Mouse (Mus musculus) MEL (cell line): ENCODE measurements at regions not wholly inside any gene's neighbourhood (a gene's known extent, or its start where the extent isn't known, plus 50 kb on each side); places are given as distances from the start of the nearest gene placed in this dataset.
"Not testable (repeated sequence)": the region's sequence is repeated elsewhere in the genome, so short reads cannot be mapped to it uniquely, and the experiment has no call there.

ENCODE experiments used
- DNase-seq: peaks from one replicate; pipeline ENCODE4 v3.0.0; 2011; ENCODE audit warnings: low read depth, low spot score
- H3K27ac ChIP-seq: 2 replicates; pipeline ENCODE4 v1.5.1; 2012; ENCODE audit warnings: low read depth, mild to moderate bottlenecking, control low read depth, low read length, moderate library complexity; ENCODE audit not compliant: control insufficient read depth
- H3K27me3 ChIP-seq, 2 experiments: fragments of 150-350 bp in 1 of 2; sonication (generic) in 1 of 2; 2 replicates each; pipeline ENCODE4 v1.6.1; 2012; ENCODE audit warnings: low read length in 2 of 2, mild to moderate bottlenecking in 2 of 2, improper control_type of control experiment in 1 of 2, moderate library complexity in 1 of 2; ENCODE audit not compliant: insufficient read depth in 2 of 2, control insufficient read depth in 1 of 2
- H3K36me3 ChIP-seq, 2 experiments: 2 replicates each; pipeline ENCODE4 v1.6.1; 2012 to 2014; ENCODE audit warnings: low read length in 2 of 2, improper control_type of control experiment in 1 of 2, inconsistent platforms in 1 of 2, mild to moderate bottlenecking in 1 of 2; ENCODE audit not compliant: insufficient read depth in 2 of 2, control insufficient read depth in 1 of 2
- H3K4me1 ChIP-seq, 2 experiments: fragments of 150-350 bp in 1 of 2; sonication (generic) in 1 of 2; 2 replicates each; pipeline ENCODE4 v1.6.1; 2012; ENCODE audit warnings: low read length in 2 of 2, improper control_type of control experiment in 1 of 2, mild to moderate bottlenecking in 1 of 2; ENCODE audit not compliant: insufficient read depth in 2 of 2, control insufficient read depth in 1 of 2
- H3K4me3 ChIP-seq, 2 experiments: fragments of 150-350 bp in 1 of 2; sonication (generic) in 1 of 2; 2 replicates each; pipeline ENCODE4 v1.5.1; 2012; ENCODE audit warnings: low read depth in 2 of 2, low read length in 2 of 2, mild to moderate bottlenecking in 2 of 2, moderate library complexity in 2 of 2, control low read depth in 1 of 2, improper control_type of control experiment in 1 of 2; ENCODE audit not compliant: control insufficient read depth in 1 of 2, insufficient read depth in 1 of 2
- H3K79me2 ChIP-seq: 2 replicates; pipeline ENCODE4 v1.6.1; 2012; ENCODE audit warnings: mild to moderate bottlenecking, low read length, moderate library complexity; ENCODE audit not compliant: control insufficient read depth, poor library complexity, insufficient read depth
- H3K9ac ChIP-seq: 2 replicates; pipeline ENCODE4 v1.6.1; 2012; ENCODE audit warnings: low read depth, mild to moderate bottlenecking, control low read depth, low read length, moderate library complexity; ENCODE audit not compliant: control insufficient read depth, poor library complexity, severe bottlenecking
- H3K9me3 ChIP-seq: fragments of 150-350 bp; sonication (generic); replicated peaks from 2 replicates; pipeline ENCODE4 v1.6.1; 2012; ENCODE audit warnings: mild to moderate bottlenecking, low read length, improper control_type of control experiment, moderate library complexity; ENCODE audit not compliant: insufficient read depth
- CHD2 ChIP-seq: IDR thresholded peaks from 2 replicates; pipeline ENCODE4 v1.6.1; 2011; ENCODE audit warnings: low read length, improper control_type of control experiment
- ELF1 ChIP-seq: IDR thresholded peaks from 2 replicates; pipeline ENCODE4 v1.6.1; 2014; ENCODE audit warnings: low read depth, mild to moderate bottlenecking, inconsistent platforms, low read length, improper control_type of control experiment, moderate library complexity
- EP300 ChIP-seq, 2 experiments: IDR thresholded peaks; 2 replicates each; pipeline ENCODE4 v1.6.1; 2011; ENCODE audit warnings: improper control_type of control experiment in 2 of 2, low read length in 2 of 2, low read depth in 1 of 2, mild to moderate bottlenecking in 1 of 2
- ETS1 ChIP-seq: IDR thresholded peaks from 2 replicates; pipeline ENCODE4 v1.6.1; 2012; ENCODE audit warnings: low read depth, mild to moderate bottlenecking, inconsistent platforms, low read length, improper control_type of control experiment, moderate library complexity
- GATA1 ChIP-seq: IDR thresholded peaks from 2 replicates; pipeline ENCODE4 v1.6.1; 2011; ENCODE audit warnings: low read depth, low read length, improper control_type of control experiment
- HCFC1 ChIP-seq: IDR thresholded peaks from 2 replicates; pipeline ENCODE4 v1.6.1; 2012; ENCODE audit warnings: low read depth, mild to moderate bottlenecking, inconsistent platforms, low read length, improper control_type of control experiment, moderate library complexity
- JUND ChIP-seq: IDR thresholded peaks from 2 replicates; pipeline ENCODE4 v1.6.1; 2011; ENCODE audit warnings: low read depth, mild to moderate bottlenecking, improper control_type of control experiment, low read length
- KAT2A ChIP-seq: conservative IDR thresholded peaks from 2 replicates; pipeline ENCODE4 v1.6.1; 2012; ENCODE audit warnings: low read depth, low read length, improper control_type of control experiment, inconsistent platforms
- MXI1 ChIP-seq: IDR thresholded peaks from 2 replicates; pipeline ENCODE4 v1.6.1; 2011; ENCODE audit warnings: mild to moderate bottlenecking, low read depth, low read length, improper control_type of control experiment
- MYC ChIP-seq: IDR thresholded peaks from 2 replicates; pipeline ENCODE4 v1.6.1; 2011; ENCODE audit warnings: low read depth, mild to moderate bottlenecking, low read length, improper control_type of control experiment, moderate library complexity
- NELFE ChIP-seq: IDR thresholded peaks from 2 replicates; pipeline ENCODE4 v1.6.1; 2011; ENCODE audit warnings: low read depth, low read length, improper control_type of control experiment
- POLR2A ChIP-seq, 2 experiments: IDR thresholded peaks; 2 replicates each; pipeline ENCODE4 v1.6.1; 2011 to 2012; ENCODE audit warnings: low read length in 2 of 2, mild to moderate bottlenecking in 2 of 2, control low read depth in 1 of 2, improper control_type of control experiment in 1 of 2, low read depth in 1 of 2, moderate library complexity in 1 of 2; ENCODE audit not compliant: control insufficient read depth in 1 of 2, insufficient read depth in 1 of 2, poor library complexity in 1 of 2
- POLR2AphosphoS2 ChIP-seq: IDR thresholded peaks from 2 replicates; pipeline ENCODE4 v1.6.1; 2011; ENCODE audit warnings: low read length, improper control_type of control experiment
- SIN3A ChIP-seq: IDR thresholded peaks from 2 replicates; pipeline ENCODE4 v1.6.1; 2012; ENCODE audit warnings: low read length, improper control_type of control experiment, inconsistent platforms
- SMC3 ChIP-seq: IDR thresholded peaks from 2 replicates; pipeline ENCODE4 v1.6.1; 2011; ENCODE audit warnings: low read depth, low read length, improper control_type of control experiment
- TBP ChIP-seq: IDR thresholded peaks from 2 replicates; pipeline ENCODE4 v1.8.0; 2011; ENCODE audit warnings: low read depth, low read length, improper control_type of control experiment
- TCF12 ChIP-seq: IDR thresholded peaks from 2 replicates; pipeline ENCODE4 v1.6.1; 2014; ENCODE audit warnings: low read depth, mild to moderate bottlenecking, inconsistent platforms, low read length, improper control_type of control experiment, moderate library complexity
- ZC3H11A ChIP-seq: IDR thresholded peaks from 2 replicates; pipeline ENCODE4 v1.6.1; 2012; ENCODE audit warnings: low read depth, mild to moderate bottlenecking, inconsistent platforms, low read length, improper control_type of control experiment

GRCm38 (mm10) chr17:17197229-17197628, 76.0 kb downstream of the Zfp97 start:
- H3K4me1 ChIP-seq, DNase-seq, H3K4me3 ChIP-seq, H3K9ac ChIP-seq, H3K79me2 ChIP-seq, H3K27ac ChIP-seq, H3K27me3 ChIP-seq, H3K36me3 ChIP-seq, H3K9me3 ChIP-seq: not testable (repeated sequence)

DNA sequence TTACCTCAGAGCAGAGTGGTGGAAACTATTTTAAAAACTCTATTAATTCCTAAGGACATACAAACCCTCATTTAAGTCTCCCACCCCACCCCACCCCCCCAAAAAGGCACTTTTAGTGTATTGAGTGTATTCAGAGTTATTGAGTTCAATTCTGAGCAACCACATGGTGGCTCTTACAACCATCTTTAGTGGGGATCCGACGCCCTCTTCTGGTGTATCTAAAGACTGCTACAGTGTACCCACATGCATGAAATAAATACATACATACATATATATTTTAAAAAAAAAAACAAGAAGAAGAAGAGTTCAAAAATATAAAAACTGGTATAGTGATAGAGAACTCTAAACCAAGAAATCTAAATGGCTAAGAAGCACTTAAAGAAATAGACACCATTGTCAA, 107.9 kb downstream of the Zfp97 start:
- no peak overlapping the region for H3K4me3 ChIP-seq
- H3K9ac ChIP-seq = no peak overlapping the region
- DNase-seq = peak; percentile 15
- TF ChIP-seq ZC3H11A (no peak), SMC3 (0 out of 2 replicates have a peak, but pooled peaks have one; percentile 15), MXI1 (no peak)
- H3K9me3 ChIP-seq = no peaks in the 10 kb centered on the region; the same call in 1 of the 2 replicates
- H3K4me1 ChIP-seq = no peaks in the 10 kb centered on the region
- H3K27me3 ChIP-seq = no peaks in the 10 kb centered on the region
- H3K79me2 ChIP-seq = no peaks in the 10 kb centered on the region
- H3K27ac ChIP-seq = no peak overlapping the region
- H3K36me3 ChIP-seq = no peaks in the 10 kb centered on the region

- not testable (repeated sequence) for H3K9me3 ChIP-seq, H3K36me3 ChIP-seq, H3K27me3 ChIP-seq, H3K4me1 ChIP-seq
- H3K79me2 ChIP-seq = peaks cover 14% of the 10 kb centered on the region
- DNase-seq = peak; percentile 100
- H3K27ac ChIP-seq = peak overlapping the region; percentile 95
- peak overlapping the region; percentile 75 for H3K9ac ChIP-seq
- TF ChIP-seq TBP (peak; percentile 86), SIN3A (peak; percentile 72; the same call in 1 of the 2 replicates), MXI1 (0 out of 2 replicates have a peak, but pooled peaks have one; percentile 68), POLR2AphosphoS2 (peak; percentile 64; the same call in 1 of the 2 replicates), MYC (peak; percentile 94; the same call in 1 of the 2 replicates), EP300 (IDR thresholded peaks at IDR 0.05; ENCODE audit: low read depth in 1 of 2, low read length in 2 of 2) (peak in 1 of 2 experiments; percentile 50; a peak in 1 of 4 replicates), NELFE (peak; percentile 70), TCF12 (peak; percentile 33; the same call in 1 of the 2 replicates), ETS1 (peak; percentile 8; the same call in 1 of the 2 replicates), JUND (peak; percentile 48; the same call in 1 of the 2 replicates), ELF1 (peak; percentile 86), POLR2A (IDR thresholded peaks at IDR 0.05; ENCODE audit: control insufficient read depth in 1 of 2, insufficient read depth in 1 of 2, low read depth in 1 of 2, low read length in 2 of 2, poor library complexity in 1 of 2) (peak; percentile 53 to 73; a peak in 3 of 4 replicates), GATA1 (peak; percentile 23; the same call in 1 of the 2 replicates), CHD2 (peak; percentile 93), HCFC1 (peak; percentile 83), KAT2A (peak; percentile 74)
- peak overlapping the region; percentile 66 to 74 for H3K4me3 ChIP-seq
Observed at GRCm38 (mm10) chr17:17234329-17235185, 113.3 kb downstream of the Zfp97 start.
